Mouse (Mus musculus) embryonic facial prominence, embryonic 11.5 days (tissue): ENCODE data around the gene Nfic. TPM values are rescaled to one million over a fixed set of nuclear protein-coding genes. Genes with fewer than 3 reads are reported as not detected.

Source experiments
- ATAC-seq: fragments of 200-750 bp; cut with Nextera tagmentation; replicated peaks from 2 replicates; pipeline ENCODE4 v1.8.0; 2017; ENCODE audit warnings: low read depth; ENCODE audit not compliant: insufficient number of reproducible peaks, low FRiP score, low TSS enrichment
- DNase-seq: peaks from one replicate; pipeline ENCODE4 v3.0.0-alpha.2; 2015; ENCODE audit warnings: low spot score
- H3K27ac ChIP-seq: fragments of 300-500 bp; sonication (generic); replicated peaks from 2 replicates; pipeline ENCODE4 v1.5.1; 2014; ENCODE audit warnings: mild to moderate bottlenecking, low read depth, low read length, control low read depth
- H3K27me3 ChIP-seq: fragments of 300-500 bp; sonication (generic); 2 replicates; pipeline ENCODE4 v1.6.1; 2014; ENCODE audit warnings: mild to moderate bottlenecking, low read length, moderate library complexity, mixed read lengths; ENCODE audit not compliant: control insufficient read depth, insufficient read depth
- H3K36me3 ChIP-seq: fragments of 300-500 bp; sonication (generic); replicated peaks from 2 replicates; pipeline ENCODE4 v1.6.1; 2014; ENCODE audit warnings: low read depth, mild to moderate bottlenecking, low read length, moderate library complexity, mixed read lengths; ENCODE audit not compliant: control insufficient read depth, insufficient read depth
- H3K4me1 ChIP-seq: fragments of 300-500 bp; sonication (generic); 2 replicates; pipeline ENCODE4 v1.6.1; 2014; ENCODE audit warnings: low read length, mixed read lengths; ENCODE audit not compliant: control insufficient read depth, insufficient read depth
- H3K4me2 ChIP-seq: fragments of 300-500 bp; sonication (generic); 2 replicates; pipeline ENCODE4 v1.6.1; 2014; ENCODE audit warnings: low read depth, mild to moderate bottlenecking, control low read depth, low read length, moderate library complexity
- H3K4me3 ChIP-seq: fragments of 300-500 bp; sonication (generic); 2 replicates; pipeline ENCODE4 v1.5.1; 2014; ENCODE audit warnings: low read depth, low read length, control low read depth
- H3K9ac ChIP-seq: fragments of 300-500 bp; sonication (generic); replicated peaks from 2 replicates; pipeline ENCODE4 v1.6.1; 2014; ENCODE audit warnings: mild to moderate bottlenecking, control low read depth, low read length
- H3K9me3 ChIP-seq: fragments of 300-500 bp; sonication (generic); replicated peaks from 2 replicates; pipeline ENCODE4 v1.6.1; 2016; ENCODE audit warnings: mild to moderate bottlenecking, low read length, inconsistent platforms, mixed read lengths; ENCODE audit not compliant: control insufficient read depth
- WGBS: fragments of 180-500 bp; shearing (Covaris S2); extraction: QIAGEN DNeasy Blood & Tissue Kit; methylation state at CpG from one replicate; pipeline ENCODE4 v1.1.7; 2014; 5-methylcytosine and 5-hydroxymethylcytosine counted together
- polyA plus RNA-seq: library from polyadenylated mRNA; unstranded; fragments of >200 nt; fragmentation: Nextera tagmentation; extraction: Ambion mirVana; gene quantifications from 2 replicates; pipeline ENCODE4 v1.2.1, GENCODE M21; 2014

Nfic gene
- polyA plus RNA-seq, 1 experiment from 2014 or later, result 13.1 TPM

DNA sequence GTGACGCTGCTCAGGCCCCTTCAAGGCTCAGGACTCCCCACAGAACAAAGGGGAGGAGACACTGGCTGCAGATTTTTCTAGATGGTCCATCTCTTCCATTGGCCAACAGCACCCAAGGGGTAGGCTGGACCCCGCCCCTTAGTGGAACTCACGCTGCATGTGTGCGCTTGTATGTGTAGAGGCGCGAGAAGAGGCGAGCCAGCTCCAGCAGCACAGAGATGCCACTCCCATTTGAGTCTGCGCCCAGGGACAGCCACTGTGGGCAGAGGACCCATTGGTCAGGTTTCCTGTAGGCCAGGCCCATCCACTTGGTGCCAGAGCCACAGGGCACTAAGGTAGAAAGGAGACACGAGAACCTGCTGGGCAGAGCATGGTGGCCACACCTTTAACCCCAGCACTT, 35.6 kb upstream of the Nfic start:
- Histone ChIP-seq H3K36me3 (peaks cover 12% of the 10 kb centered on the region), H3K9ac (no peak overlapping the region), H3K9me3 (no peaks in the 10 kb centered on the region), H3K27me3 (no peaks in the 10 kb centered on the region), H3K4me1 (peaks cover 3% of the 10 kb centered on the region; the same call in 1 of the 2 replicates), H3K4me2 (no peak overlapping the region), H3K4me3 (no peak overlapping the region), H3K27ac (no peak overlapping the region)
- no peak for DNase-seq
- no peak for ATAC-seq
- WGBS, result 91% methylated on average over 9 of the region's 9 CpGs

DNA sequence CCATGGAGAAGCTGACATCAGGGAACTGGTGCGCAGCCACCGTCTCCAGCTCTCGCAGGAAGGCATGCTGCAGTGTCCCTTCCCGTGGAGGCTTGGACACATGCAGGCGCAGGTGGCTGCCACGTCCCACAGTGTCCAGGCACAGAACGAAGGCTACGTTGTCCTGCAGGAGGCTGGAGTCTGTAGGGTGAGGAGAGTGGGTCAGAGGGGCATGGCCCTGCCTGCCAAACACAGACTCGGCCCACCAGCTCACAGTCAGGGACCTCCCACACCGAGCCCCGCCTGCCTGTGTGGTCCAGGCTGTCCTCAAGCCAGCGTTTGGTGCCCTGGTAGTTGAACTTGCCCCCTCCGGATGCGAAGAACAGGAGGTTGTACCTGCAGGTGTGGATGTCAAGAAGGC, 34.5 kb upstream of the Nfic start:
- H3K27me3 ChIP-seq, result no peaks in the 10 kb centered on the region
- peaks cover 12% of the 10 kb centered on the region for H3K36me3 ChIP-seq
- no peaks in the 10 kb centered on the region for H3K9me3 ChIP-seq
- H3K9ac ChIP-seq, result no peak overlapping the region
- no peak overlapping the region for H3K4me2 ChIP-seq
- DNase-seq (no peak), ATAC-seq (no peak)
- no peak overlapping the region for H3K27ac ChIP-seq
- no peak overlapping the region for H3K4me3 ChIP-seq
- no peaks in the 10 kb centered on the region; the same call in 1 of the 2 replicates for H3K4me1 ChIP-seq
- WGBS, result 85% methylated on average over 14 of the region's 14 CpGs

DNA sequence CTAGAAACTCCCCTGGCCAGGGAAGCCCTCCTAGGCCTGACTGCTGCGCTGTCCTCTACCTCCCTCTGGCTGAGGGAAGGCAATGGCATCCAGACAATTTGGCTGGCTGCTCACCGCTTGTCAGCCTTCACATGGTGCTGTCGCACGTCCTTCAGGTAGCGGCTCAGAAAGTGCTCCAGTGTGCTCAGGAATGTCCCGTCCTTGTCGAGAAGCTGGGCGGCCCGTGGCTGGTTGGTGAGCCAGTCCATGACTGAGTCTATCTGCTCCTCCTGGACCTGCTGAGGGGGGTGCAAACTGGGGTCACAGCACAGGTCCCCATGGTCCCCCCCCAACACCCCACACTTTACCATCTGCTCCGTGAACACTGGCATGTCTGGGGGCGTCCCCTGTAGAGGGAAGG, 32.6 kb upstream of the Nfic start:
- no peaks in the 10 kb centered on the region for H3K4me1 ChIP-seq
- no peaks in the 10 kb centered on the region for H3K9me3 ChIP-seq
- no peak overlapping the region for H3K4me3 ChIP-seq
- 87% methylated on average over 11 of the region's 11 CpGs for WGBS
- H3K36me3 ChIP-seq, result peaks cover 12% of the 10 kb centered on the region
- no peak overlapping the region for H3K4me2 ChIP-seq
- H3K27me3 ChIP-seq, result no peaks in the 10 kb centered on the region
- H3K9ac ChIP-seq, result no peak overlapping the region
- DNase-seq (no peak), ATAC-seq (no peak)
- H3K27ac ChIP-seq, result no peak overlapping the region

DNA sequence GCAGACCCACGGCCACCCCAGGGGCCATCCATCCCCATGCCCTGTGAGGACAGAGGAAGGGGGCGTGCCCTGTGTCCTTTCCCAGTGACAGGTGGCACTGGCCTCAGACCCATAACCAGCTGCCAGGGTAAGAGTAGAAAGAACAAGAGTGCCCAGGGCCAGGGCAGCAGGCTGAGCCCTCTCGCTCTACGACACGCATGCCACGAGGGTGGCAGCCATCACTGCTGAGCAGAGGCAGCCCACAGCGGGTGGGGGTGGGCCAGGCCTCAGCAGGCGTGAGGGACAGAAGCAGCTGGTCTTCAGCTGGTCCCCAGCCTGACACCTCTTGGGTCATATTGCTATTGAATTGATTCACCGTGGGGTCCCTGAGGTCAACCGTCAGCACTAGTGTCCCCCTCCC, 31.1 kb upstream of the Nfic start:
- Histone ChIP-seq H3K4me3 (no peak overlapping the region), H3K4me1 (no peaks in the 10 kb centered on the region), H3K27ac (no peak overlapping the region), H3K9ac (no peak overlapping the region), H3K27me3 (peaks cover 11% of the 10 kb centered on the region), H3K9me3 (no peaks in the 10 kb centered on the region), H3K36me3 (peaks cover 6% of the 10 kb centered on the region), H3K4me2 (no peak overlapping the region)
- 88% methylated on average over 10 of the region's 10 CpGs for WGBS
- ATAC-seq, result no peak
- DNase-seq, result no peak

DNA sequence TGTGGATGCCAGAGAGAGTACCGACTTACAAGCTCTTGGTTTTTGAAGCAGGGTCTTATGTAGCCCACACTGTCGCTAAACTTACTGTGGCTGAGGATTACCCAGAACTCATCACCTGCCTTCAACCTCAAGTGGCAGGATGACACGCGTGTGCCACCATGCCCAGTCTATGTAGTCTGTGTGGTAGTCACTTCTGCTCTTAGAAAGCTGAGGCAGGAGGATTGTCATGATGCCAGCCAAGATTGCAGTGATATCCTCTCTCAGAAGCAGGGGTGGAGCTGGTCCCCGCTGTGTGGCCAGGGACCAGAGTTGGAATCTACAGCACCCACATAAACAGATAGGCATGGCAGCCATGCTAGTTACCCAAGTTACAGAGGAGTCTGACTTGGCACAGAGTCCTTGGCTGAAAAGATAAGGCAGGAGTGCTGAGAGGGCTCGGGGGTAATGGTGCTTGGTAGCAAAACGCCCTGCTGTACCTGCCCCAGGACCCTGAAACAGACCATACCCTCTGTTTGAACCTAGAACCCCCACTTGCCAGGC, 30.1 kb upstream of the Nfic start:
- no peak for ATAC-seq
- Histone ChIP-seq H3K36me3 (no peaks in the 10 kb centered on the region; the same call in none of the 2 replicates), H3K9ac (no peak overlapping the region), H3K27me3 (peaks cover 17% of the 10 kb centered on the region), H3K4me1 (no peaks in the 10 kb centered on the region), H3K4me2 (no peak overlapping the region), H3K4me3 (no peak overlapping the region), H3K27ac (no peak overlapping the region), H3K9me3 (no peaks in the 10 kb centered on the region)
- no peak for DNase-seq
- WGBS, result 79% methylated on average over 7 of the region's 7 CpGs

DNA sequence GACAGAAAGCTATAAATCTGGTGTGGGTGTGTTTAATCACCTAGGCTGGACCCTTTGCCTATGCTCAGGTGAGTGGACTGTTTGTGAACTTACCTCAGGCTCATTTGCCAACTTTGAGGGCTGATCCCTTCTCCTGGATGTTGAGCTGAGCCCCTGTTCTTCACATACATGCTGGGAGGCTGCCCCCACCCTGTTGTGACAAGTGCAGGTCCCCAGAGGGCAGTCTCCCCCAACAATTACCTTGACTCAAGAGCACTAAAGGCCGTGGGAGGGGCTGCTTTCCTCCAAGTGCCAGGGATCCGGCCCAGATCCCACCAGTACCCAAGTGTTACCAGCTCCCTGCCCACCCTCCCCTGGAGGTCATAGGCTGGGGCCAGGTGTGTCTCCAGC, 29.6 kb upstream of the Nfic start:
- Histone ChIP-seq H3K36me3 (no peaks in the 10 kb centered on the region; the same call in none of the 2 replicates), H3K4me1 (no peaks in the 10 kb centered on the region), H3K4me2 (no peak overlapping the region), H3K27ac (no peak overlapping the region), H3K4me3 (no peak overlapping the region), H3K9me3 (no peaks in the 10 kb centered on the region), H3K9ac (no peak overlapping the region), H3K27me3 (peaks cover 17% of the 10 kb centered on the region)
- no peak for ATAC-seq
- WGBS, result 30% methylated on average over 2 of the region's 2 CpGs
- DNase-seq, result no peak

DNA sequence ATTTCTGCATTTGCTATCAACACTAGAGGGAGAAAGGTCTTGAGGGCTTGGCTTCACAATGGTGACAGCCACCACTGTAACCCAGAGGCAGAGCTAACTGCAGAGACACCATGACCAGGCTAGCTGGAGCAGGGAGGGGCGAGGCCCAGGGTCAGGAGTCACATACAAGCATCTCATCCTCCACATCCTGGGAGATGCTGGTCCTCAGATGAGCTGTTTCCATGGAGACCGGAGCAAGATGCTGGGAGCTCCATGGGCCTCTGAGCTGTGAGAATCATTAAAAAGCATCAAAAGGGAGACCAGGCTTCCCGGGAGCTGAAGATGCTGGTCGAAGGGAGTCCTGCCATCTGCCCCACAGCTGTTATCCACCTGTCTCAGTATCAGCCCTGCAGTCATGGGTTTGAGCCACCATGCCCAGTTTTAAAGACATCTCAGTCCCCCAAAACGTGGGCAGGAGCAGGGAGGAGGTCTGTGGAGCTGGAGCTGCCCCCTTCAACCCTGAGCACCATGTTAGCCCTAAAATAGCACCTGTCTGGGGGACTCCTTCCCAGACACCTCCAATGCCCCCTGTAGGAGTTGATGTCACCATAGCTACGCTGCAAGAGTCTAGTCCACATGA, 29.1 kb upstream of the Nfic start:
- WGBS, result 65% methylated on average over 6 of the region's 6 CpGs
- ATAC-seq (no peak), DNase-seq (no peak)
- H3K4me1 ChIP-seq, result no peaks in the 10 kb centered on the region
- H3K9me3 ChIP-seq, result no peaks in the 10 kb centered on the region
- H3K4me2 ChIP-seq, result no peak overlapping the region
- H3K27ac ChIP-seq, result no peak overlapping the region
- H3K36me3 ChIP-seq, result no peaks in the 10 kb centered on the region; the same call in none of the 2 replicates
- peaks cover 17% of the 10 kb centered on the region for H3K27me3 ChIP-seq
- no peak overlapping the region for H3K4me3 ChIP-seq
- H3K9ac ChIP-seq, result no peak overlapping the region

DNA sequence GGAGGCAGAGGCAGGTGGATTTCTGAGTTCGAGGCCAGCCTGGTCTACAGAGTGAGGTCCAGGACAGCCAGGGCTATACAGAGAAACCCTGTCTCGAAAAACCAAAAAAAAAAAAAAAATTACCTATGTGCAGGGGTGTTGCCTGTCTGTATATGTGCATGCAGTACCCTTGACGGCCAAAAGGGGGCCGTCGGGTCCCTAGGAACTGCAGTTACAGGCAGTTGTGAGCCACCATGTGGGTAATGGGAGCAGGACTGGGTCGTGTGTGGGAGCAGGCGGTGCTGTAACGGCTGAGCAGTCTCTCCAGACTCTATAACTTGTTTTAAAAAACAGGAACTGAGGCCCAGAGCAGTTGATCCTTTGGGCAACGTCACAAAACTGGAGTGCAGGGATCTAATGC, 28.5 kb upstream of the Nfic start:
- H3K4me1 ChIP-seq, result no peaks in the 10 kb centered on the region
- no peak for ATAC-seq
- no peak overlapping the region for H3K27ac ChIP-seq
- H3K9ac ChIP-seq, result no peak overlapping the region
- no peaks in the 10 kb centered on the region for H3K9me3 ChIP-seq
- 24% methylated on average over 8 of the region's 9 CpGs for WGBS
- H3K4me2 ChIP-seq, result no peak overlapping the region
- H3K36me3 ChIP-seq, result no peaks in the 10 kb centered on the region; the same call in none of the 2 replicates
- H3K4me3 ChIP-seq, result no peak overlapping the region
- H3K27me3 ChIP-seq, result peaks cover 17% of the 10 kb centered on the region
- DNase-seq, result peak; percentile 64
